Mouse (Mus musculus): ENCODE results near the gene Lrriq4.

Lrriq4 gene

DNA sequence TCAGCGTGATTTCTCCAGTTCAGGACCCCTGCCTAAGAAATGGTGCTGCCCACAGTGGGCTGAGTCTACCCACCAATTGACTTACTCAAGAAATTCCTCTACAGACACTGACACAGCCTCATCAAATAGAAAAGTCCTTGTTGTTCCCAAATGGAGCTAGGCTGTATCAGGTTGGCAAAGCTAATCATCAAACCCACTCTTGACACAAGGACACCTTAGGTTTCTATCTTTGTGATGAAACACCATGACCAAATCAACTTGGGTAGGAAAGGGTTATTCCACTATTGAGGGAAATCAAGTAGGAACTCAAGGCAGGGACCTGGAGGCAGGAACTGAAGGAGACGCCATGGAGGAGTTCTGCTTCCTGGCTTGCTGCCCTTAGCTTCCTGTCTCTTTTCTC lies at the start of gene Lrriq4:
Lrriq4 (plus strand) TSS at position 301 of the 400 bp plus-strand sequence.
- DNase-seq (ENCODE audit: low spot score in 2 of 2), result no peak

DNA sequence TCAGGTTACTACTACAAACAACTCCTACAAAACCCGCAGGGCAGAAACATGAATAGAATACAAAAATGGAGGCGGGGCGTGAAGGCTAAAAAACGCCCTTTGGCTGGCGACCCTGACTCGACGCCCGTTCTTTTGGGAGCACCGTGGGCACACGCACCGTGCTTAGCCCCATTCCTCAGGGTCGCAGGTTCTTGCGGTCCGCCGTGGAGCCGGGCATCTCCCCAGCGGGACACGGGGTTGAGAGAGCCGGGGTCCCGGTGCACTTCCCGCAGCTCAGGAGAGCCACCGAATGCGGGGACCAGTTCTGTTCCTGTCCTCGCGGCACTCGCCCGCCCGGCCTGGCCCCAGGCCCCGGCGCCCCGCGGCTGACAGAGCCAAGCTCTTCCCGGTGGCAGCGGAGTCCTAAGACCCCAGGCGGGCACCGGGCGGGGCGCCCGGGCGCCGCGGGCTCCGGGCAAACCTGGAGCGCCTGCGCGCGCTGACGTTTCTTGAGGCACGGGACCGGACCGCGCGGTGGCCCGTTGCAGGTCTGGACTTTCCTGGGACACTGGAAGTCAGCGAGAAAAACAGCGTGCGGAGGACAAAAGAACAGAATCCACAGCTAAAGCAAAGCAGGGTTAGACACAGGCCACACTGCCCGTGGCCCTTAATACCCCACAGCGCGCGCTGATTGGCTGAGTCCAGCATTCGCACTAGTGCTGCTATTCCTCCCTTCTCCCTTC lies 49.0 kb upstream of the Lrriq4 start:
- DNase-seq (ENCODE audit: low spot score in 2 of 2), result peak; percentile 20 to 22

DNA sequence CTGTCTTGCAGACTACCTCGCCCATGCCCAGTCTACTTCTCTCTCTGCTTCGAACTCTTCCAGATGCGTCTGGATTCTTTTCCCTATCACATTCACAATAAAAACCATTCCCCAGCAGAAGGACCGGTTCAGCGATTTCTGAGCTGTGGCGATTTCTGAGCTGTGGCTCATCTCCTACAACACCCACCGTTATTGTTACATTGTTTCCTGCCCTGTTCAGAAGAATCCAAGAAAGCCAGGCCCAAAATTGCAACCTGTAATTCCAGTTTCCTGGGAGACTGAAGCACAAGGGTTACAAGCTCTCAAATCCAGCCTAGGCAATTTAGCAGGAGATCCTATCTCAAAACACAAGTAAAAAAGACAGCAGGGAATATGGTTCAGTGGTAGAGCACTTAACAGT lies 47.0 kb upstream of the Lrriq4 start:
- no peak for DNase-seq (ENCODE audit: low spot score in 2 of 2)

DNA sequence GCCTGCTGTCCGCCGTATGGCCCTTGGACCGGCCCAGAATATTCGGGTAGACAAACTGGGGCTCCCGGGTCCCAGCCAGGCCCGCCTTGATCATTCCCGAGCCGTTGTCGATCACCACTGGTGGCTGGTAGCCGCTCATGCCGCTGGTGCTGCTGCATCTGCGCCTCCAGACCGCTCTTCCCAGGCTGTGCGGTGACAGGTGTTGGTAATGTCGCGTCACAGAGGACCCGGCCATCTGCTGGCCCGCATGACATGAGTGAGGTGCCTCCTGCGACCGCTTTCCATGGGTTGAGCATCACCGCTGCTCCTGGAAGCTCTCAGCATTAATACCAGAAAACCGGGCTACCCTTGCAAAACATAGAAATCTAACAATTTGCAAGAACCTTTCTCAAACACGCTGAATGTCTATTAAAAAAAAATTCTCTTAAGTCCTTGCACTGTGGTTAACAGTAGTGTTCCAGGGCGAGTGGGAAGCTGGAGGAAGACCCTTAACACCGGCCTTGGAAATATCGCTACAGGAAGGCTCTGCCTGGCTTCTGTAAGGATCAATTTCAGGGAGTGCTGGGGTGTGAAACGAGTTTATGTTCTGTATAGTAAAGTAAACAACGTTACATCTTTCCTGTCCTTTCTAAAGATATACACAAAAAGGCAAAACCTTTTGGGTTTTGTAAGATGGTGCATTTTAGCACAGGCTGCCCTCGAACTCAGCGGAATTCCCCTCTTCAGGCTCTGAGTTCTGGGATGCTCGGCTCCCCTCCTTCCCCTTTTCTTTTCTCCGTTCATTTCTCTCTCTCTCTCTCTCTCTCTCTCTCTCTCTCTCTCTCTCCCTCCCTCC lies 44.4 kb upstream of the Lrriq4 start, which contains the start of gene Actrt3:
Actrt3 (minus strand) TSS at position 229 of the 835 bp plus-strand sequence.
- peak in 1 of 2 experiments; percentile 43 for DNase-seq (ENCODE audit: low spot score in 2 of 2)

DNA sequence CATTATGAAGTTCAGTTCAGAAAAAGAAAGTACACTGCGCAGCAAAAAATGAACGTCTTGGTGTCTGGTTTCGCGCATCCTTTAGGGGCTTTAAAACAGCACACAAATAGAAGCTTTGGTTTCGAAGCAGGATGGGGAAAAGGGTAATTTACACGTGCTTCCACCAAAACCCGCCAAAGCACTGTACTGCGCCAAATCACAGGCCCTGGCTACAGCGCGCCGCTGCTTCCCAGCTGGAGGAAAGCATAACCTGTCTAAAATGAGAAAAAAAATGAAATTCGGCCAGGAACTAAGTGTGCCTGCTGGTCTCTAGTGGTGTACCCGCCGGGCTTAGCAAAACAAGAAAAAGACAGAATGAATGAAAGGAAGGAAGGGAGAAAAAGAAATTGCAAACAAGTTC lies 43.6 kb upstream of the Lrriq4 start:
- DNase-seq (ENCODE audit: low spot score in 2 of 2), result peak; percentile 19 to 32

DNA sequence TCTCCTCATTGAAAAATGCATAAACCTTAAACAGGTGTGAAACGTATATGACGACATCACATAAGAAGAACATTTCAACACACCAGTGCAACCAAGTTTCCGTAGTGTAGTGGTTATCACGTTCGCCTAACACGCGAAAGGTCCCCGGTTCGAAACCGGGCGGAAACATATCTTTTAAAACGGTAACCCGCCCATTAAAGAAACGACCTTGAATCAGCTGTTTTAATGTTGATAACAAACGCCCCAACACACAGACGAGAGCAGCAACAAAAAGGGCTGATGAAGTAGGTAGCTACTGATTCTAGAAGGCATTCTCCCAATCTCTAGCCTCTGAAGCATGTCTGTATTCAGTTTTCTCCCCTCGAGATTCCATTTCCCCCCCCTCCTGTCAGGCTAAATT lies 43.1 kb upstream of the Lrriq4 start:
- DNase-seq (ENCODE audit: low spot score in 2 of 2), result peak; percentile 88 to 91

DNA sequence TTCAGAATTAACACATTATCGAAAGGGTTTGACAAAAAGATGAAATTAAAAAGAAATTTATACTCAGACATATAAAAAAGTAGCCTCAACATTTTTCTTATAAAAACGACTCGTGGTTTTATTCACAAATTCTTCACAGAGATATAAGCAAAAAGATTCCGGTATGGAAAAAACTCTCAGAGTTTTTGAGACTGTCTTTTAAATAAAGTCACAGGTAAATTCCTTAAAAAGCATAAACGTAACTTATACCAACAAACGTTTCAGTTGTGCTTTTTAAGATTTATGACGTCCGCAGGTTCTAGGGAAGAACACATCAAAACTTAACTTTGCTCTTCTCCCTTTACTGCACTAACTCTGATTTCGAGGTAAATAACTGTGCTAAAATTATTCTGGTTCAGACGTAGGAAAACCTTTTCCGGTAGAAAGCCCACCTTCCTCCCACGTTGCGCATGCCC lies 42.7 kb upstream of the Lrriq4 start:
- DNase-seq (ENCODE audit: low spot score in 2 of 2), result no peak

DNA sequence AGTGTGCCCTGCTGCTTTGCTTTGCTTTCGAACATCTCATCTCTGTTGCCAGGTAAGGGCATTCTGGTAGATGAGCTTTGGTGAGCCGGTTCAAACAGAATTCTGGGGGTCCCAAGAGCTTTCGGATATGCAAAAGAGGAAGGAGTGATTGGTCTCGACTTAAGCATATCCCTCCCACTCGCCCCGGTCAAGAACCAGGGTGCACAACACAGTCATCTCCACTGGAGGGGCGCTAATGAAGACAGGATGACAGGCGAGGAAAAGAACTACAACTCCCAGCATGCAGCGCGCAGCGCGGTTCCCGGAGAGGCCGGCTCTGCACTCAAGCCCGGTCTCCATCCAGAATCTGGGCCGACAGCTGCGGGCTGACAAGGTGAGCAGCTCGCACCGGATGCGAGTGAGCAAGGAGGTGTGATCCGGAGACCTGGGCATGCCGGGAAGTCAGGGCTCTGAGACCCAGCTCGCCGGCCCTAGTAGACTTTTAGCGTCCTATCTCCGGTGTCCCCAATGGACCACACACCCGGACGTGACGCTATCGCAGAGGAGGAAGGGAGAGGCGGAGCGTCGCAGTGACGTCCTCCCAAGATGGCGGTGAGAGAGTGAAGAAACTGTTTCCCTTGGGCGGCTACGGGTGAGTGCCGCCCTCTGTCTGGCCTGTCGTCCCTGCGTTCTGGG lies 42.1 kb upstream of the Lrriq4 start, which contains the start of gene Mynn:
Mynn (plus strand) TSS at position 1 of the 675 bp plus-strand sequence.
- peak; percentile 98 for DNase-seq (ENCODE audit: low spot score in 2 of 2)

DNA sequence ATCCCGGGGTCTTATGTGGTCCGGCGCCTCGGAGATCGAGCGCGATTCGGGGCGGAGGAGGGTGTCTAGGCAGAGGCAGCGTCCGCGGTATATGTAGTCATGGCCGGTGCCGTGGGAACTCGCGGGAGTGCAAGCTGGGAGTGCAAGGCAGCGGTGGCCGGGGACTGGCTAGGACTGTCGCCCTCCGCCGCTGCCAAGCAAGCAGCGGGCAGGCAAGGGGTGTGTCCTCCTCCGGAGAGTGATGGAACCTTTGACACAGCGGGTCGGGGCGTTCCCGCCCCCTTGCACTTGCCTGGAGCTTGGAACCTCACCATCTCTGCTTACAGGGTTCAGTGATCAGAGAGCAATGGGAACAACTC lies 41.6 kb upstream of the Lrriq4 start:
- DNase-seq (ENCODE audit: low spot score in 2 of 2), result no peak

DNA sequence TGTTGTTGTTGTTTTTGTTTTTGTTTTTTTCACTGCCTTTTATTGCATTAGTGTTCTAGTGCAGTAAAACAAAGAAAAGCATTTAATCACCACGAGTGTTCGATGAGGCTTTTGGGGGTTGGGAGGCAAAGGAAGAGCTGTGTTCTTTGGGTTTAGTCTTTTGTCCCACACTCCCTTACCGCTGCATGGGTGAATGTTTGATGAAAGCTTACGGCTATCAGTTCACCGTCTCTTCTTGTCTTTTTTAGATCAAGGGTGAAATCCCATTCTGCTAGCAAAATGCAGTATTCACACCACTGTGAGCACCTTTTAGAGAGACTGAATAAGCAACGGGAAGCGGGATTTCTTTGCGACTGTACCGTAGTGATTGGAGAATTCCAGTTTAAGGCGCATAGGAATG lies 41.1 kb upstream of the Lrriq4 start:
- DNase-seq (ENCODE audit: low spot score in 2 of 2), result no peak

DNA sequence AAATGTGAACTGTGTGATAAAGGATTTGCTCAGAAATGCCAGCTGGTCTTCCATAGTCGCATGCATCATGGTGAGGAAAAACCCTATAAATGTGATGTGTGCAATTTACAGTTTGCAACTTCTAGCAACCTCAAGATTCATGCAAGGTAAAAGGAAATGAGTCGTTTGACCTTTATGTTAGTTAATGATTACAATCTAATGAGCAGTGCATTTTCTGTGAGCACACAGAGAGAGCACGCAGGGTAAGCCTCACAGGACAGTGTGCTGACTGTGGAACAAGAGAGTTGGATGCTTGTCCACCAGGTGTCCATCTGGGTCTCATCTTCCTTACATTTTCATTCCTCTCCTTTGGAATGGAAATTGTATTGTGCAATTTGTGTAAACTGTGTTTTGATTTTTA lies 35.3 kb upstream of the Lrriq4 start:
- no peak for DNase-seq (ENCODE audit: low spot score in 2 of 2)

DNA sequence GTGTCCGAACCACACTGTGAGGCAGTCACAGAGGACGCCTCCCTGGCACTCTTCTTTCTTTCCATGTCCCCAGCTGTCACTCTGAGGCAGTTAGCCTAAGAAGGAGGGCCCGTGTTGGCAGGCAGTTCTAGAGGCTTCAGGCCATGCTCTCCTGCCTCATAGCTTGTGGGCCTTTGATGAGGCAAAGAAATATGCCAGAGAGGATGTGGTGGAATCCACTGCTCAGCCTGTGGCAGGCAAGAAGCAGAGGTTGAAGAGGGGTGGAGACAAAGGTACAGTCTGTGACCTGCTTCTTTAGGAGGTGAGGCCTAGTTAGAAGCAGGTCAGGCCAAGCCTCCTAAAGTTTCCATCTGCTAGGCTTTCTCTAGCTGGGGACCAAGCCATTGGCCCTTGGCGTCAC lies 33.4 kb upstream of the Lrriq4 start:
- no peak for DNase-seq (ENCODE audit: low spot score in 2 of 2)

DNA sequence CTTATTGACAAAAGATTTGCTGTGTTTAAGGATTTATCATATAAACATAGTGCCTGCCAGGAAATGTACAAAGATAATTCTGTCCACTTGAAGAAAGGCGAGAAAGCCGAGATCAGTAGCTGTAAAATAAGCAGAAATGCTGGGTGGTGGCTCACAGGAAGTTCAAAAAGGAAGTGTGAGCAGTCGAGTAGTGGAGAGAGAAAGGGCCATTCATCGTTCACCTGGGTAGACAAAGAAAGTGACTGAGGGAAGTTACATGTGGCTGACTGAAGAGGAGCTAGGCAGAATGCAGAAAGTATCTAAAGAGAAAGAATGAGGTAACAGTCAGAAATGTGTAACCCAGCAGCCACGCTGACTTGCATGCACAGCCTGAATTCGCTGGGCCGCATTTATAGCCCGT lies 24.2 kb upstream of the Lrriq4 start:
- no peak for DNase-seq (ENCODE audit: low spot score in 2 of 2)

DNA sequence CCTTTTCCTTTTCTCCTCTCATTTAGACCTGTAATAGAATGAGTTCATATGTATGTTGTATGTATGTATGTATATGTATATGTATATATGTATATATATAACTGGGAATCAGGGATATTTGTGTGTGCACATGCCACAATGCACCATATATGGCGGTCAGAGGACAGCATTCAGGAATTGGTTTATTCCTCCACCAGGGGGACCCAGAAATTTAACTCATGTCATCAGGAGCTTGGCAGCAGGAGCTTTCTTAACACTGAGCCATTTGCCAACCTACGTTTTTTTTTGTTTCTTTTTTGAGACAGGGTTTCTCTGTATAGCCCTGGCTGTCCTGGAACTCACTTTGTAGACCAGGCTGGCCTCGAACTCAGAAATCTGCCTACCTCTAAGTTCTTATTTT lies 10.6 kb upstream of the Lrriq4 start:
- no peak for DNase-seq (ENCODE audit: low spot score in 2 of 2)

DNA sequence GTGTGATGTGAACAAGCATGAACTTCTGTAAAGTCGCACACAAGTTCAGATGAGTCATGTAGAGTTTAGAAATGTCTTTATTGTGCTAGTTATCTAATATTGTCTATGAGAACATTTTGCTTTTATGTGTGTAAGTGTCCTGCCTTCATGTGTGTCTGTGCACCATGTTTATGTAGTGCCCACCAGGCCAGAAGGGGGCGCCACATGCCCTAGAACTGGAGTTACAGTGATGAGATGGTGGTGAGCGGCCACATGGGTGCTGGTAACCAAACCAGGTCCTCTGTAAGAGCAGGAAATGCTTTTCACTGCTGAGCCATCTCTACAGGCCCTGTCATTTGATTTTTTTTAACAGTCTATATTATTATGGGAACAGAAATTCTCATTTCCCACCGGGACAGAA lies 8.7 kb upstream of the Lrriq4 start:
- no peak for DNase-seq (ENCODE audit: low spot score in 2 of 2)

DNA sequence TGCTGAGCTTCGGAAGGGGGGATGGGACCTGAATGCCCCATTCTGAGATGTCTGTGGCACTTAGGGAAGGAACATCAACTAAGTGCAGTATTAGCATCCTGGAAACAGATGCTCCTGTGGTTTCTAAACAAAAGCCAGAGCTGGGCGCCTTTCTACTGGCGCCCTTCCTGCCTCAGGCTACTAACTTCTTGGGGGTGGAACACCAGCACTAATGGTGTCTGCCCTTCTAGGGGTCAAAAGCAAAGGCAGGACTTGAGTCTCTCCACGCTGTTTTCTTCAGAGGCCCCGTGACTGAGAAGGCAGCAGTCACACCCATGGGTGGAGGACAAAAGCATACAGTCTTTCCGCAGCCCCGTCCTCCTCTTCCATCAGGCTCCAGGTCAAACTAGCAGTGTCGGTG lies 2.5 kb downstream of the Lrriq4 start:
- no peak for DNase-seq (ENCODE audit: low spot score in 2 of 2)

DNA sequence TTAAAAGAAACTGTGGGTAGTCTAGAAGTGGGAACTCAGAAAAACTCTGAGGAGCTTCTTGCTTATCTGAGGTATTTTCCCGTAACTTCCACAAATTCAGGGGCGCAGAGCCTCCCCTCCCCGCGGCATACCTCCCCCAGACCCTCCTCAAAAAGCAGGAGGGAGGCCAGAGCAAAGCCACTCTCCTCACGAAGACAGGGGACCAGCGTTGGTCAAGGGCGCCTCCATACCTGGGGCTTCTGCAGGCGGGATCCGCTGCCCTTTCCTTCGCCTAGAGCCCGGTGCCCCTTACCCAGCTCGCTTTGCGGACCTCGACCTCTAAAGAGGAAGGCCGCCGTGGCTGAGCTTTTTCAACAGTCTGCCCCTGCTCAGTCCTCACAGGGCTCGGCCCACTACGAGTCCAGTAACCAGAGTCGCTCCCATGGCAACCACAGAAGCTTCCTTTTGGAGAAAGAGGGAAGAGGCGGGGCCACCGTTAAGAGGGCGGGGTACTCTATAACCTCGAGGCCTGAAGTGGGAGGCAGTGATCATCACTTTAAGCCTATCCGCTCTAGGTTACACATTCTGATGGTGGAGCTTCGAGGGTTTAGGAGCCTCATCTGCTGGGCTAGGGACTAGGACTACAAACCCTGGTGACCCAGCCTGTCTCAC lies 3.3 kb downstream of the Lrriq4 start, which contains the start of gene Lrrc34:
Lrrc34 (minus strand) TSS at position 430 of the 651 bp plus-strand sequence.
- DNase-seq (ENCODE audit: low spot score in 2 of 2), result no peak

DNA sequence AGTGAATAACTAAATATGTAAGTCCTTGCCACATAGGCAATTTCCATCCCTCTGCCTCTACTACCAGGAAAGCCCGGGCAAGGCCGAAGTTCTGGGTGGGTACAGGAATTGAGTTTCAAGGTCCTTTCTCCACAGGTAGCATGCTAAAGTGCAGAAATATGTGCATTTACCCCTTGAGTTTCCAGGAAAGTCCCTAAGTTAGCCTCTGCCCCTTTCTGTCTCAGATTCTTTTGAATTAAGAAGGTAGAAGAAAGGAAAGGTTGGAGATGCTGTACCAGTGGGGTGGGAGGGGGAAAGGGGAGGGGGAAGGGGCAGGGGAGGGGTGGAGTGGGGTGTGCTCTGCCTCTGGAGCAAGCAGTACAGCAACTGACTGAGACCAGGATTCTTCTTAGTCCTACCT lies 4.2 kb downstream of the Lrriq4 start:
- DNase-seq (ENCODE audit: low spot score in 2 of 2), result no peak

DNA sequence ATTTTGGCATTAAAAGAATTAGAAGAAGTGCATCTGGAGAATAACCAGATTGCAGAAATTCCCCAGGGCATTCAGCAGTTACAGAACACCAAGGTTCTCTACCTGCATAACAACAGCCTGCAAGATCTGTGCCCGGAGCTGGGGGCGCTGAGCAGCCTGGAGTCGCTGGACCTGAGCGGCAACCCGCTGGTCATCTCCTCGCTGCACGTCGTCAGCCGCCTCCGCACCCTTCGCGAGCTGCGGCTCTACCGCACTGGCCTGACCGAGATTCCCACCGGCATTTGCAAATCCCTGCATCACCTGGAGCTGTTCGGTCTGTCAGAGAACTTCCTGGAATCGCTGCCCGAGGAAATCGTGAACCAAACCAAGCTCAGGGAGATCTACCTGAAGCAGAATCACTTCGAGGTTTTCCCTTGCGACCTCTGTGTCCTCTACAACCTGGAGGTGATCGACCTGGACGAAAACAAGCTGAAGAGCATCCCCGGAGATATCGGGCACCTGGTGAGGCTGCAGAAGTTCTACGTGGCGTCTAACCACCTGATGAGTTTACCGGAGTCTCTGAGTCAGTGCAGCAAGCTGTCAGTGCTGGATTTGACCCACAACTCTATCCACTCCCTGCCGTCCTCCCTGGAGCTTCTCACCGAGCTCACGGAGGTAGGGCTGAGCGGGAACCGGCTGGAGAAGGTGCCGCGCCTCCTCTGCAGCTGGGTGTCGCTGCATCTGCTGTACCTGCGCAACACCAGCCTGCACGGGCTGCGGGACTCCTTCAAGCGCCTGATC lies 5.9 kb downstream of the Lrriq4 start:
- DNase-seq (ENCODE audit: low spot score in 2 of 2), result no peak

DNA sequence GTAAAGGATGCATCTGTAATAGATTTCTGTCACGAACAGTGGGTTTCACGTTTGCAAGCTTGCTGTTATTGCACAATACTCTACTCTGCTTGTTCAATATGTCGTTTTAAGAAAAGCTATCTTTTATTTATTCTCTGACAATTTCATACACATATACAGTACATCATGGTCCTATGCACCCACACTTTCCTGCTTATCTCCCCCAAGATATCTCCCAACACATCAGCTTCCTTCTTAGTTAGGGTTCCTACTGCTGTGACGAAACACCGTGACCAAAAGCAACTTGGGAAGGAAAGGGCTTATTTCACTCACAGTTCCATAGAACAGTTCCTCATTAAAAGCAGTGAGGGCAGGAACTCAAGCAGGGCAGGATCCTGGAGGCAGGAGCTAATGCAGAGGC lies 11.6 kb downstream of the Lrriq4 start:
- DNase-seq (ENCODE audit: low spot score in 2 of 2), result no peak

DNA sequence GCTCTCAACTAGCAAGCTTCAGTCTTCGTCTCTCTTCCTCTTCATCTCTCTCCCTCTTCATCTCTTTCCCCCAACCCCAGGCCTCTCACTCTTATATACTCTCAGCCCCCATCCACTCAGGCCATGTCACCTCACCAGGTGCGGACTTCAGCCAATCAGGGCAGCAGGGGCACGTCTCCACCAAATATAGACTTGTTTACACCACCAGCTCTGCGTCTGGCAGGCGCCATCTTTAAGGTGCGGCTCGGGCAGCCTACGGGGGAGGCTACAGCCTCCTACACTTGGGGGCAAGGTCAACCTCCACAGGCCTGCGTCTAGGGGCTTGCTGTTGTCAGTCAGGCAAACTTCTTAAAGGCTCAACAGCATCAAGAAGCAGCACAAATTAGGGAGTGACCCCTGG lies 14.2 kb downstream of the Lrriq4 start:
- DNase-seq (ENCODE audit: low spot score in 2 of 2), result no peak

Measured in frontal cortex, postnatal 25 days (tissue).